Mouse (Mus musculus) liver, postnatal 0 days (tissue): Measurements from ENCODE around the gene Ptger3. TPM values are rescaled to one million over a fixed set of nuclear protein-coding genes. Genes with fewer than 3 reads are reported as not detected.

Experiments
- ATAC-seq: fragments of 200-750 bp; cut with Nextera tagmentation; 2 replicates; pipeline ENCODE4 v1.8.0; 2017; ENCODE audit warnings: mild to moderate bottlenecking, moderate library complexity
- DNase-seq: peaks from one replicate; pipeline ENCODE4 v3.0.0-alpha.2; 2016
- H3K27ac ChIP-seq: fragments of 300-500 bp; sonication (generic); 2 replicates; pipeline ENCODE4 v1.5.1; 2014; ENCODE audit warnings: antibody characterized with exemption, moderate library complexity, mild to moderate bottlenecking, low read depth
- H3K27me3 ChIP-seq: fragments of 300-500 bp; sonication (generic); 2 replicates; pipeline ENCODE4 v1.6.1; 2014; ENCODE audit warnings: low read length, control low read depth, mixed read lengths; ENCODE audit not compliant: insufficient read depth
- H3K36me3 ChIP-seq: fragments of 300-500 bp; sonication (generic); replicated peaks from 2 replicates; pipeline ENCODE4 v1.6.1; 2014; ENCODE audit warnings: mild to moderate bottlenecking, control low read depth, low read length, moderate library complexity, mixed read lengths; ENCODE audit not compliant: insufficient read depth
- H3K4me1 ChIP-seq: fragments of 300-500 bp; sonication (generic); 2 replicates; pipeline ENCODE4 v1.6.1; 2014; ENCODE audit warnings: antibody characterized with exemption, mild to moderate bottlenecking, control low read depth; ENCODE audit not compliant: insufficient read depth
- H3K4me2 ChIP-seq: fragments of 300-500 bp; sonication (generic); 2 replicates; pipeline ENCODE4 v1.6.1; 2014; ENCODE audit warnings: low read depth, mild to moderate bottlenecking, low read length, moderate library complexity, mixed read lengths
- H3K4me3 ChIP-seq: fragments of 300-500 bp; sonication (generic); 2 replicates; pipeline ENCODE4 v1.5.1; 2014; ENCODE audit warnings: low read depth, low read length
- H3K9ac ChIP-seq: fragments of 300-500 bp; sonication (generic); replicated peaks from 2 replicates; pipeline ENCODE4 v1.6.1; 2014; ENCODE audit warnings: mild to moderate bottlenecking, moderate library complexity
- H3K9me3 ChIP-seq: fragments of 300-500 bp; sonication (generic); 2 replicates; pipeline ENCODE4 v1.6.1; 2016; ENCODE audit warnings: mild to moderate bottlenecking, control low read depth, low read length, mixed read lengths
- CTCF ChIP-seq: sonication (generic); IDR thresholded peaks from 2 replicates; pipeline ENCODE4 v1.5.1; 2016; ENCODE audit warnings: antibody characterized with exemption, low read depth
- EP300 ChIP-seq: IDR thresholded peaks from 2 replicates; pipeline ENCODE4 v1.6.1; 2016; ENCODE audit warnings: antibody characterized with exemption, low read depth, mild to moderate bottlenecking
- WGBS: fragments of 180-500 bp; shearing (Covaris S2); extraction: QIAGEN DNeasy Blood & Tissue Kit; methylation state at CpG from one replicate; pipeline ENCODE4 v1.1.7; 2014; ENCODE audit not compliant: insufficient replicate concordance; 5-methylcytosine and 5-hydroxymethylcytosine counted together
- polyA plus RNA-seq: library from polyadenylated mRNA; unstranded; fragments of >200 nt; fragmentation: Nextera tagmentation; extraction: Ambion mirVana; gene quantifications from 2 replicates; pipeline ENCODE4 v1.2.1, GENCODE M21; 2015

Gene Ptger3
- polyA plus RNA-seq, 1 experiment from 2014 or later = 4.7 TPM

GRCm38 (mm10) chr3:157616949-157617348 lies 50.3 kb downstream of the Ptger3 start:
- TF ChIP-seq CTCF = no peak
- no peak for TF ChIP-seq EP300
- Histone ChIP-seq H3K9ac (no peak overlapping the region), H3K36me3 (no peaks in the 10 kb centered on the region), H3K9me3 (no peaks in the 10 kb centered on the region), H3K4me2 (no peak overlapping the region), H3K4me3 (no peak overlapping the region), H3K4me1 (0 out of 2 replicates have a peak, but pooled peaks cover 7% of the 10 kb centered on the region), H3K27ac (no peak overlapping the region), H3K27me3 (no peaks in the 10 kb centered on the region)
- ATAC-seq (no peak), DNase-seq (no peak)

DNA sequence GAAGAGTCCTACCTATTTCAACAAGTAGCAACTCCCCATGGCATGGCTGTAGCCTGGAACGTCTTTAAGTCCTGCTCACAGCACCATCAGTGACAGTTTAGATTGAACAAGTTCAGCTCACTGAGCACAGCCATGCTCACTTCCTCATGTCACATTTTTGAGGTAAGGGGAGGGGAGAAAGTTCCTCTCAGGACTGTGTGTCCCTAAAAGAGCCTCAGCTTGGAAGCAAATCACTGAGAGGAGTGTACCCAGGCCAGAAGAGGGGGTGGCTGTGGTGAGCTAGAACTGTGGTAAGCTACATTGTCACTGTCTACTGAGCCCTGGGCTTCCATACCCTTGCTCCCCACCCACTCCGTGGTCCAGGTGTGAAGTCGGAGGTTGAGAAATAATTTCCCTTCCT lies 60.7 kb downstream of the Ptger3 start:
- no peak overlapping the region for H3K4me3 ChIP-seq
- no peak for DNase-seq
- no peaks in the 10 kb centered on the region for H3K36me3 ChIP-seq
- no peaks in the 10 kb centered on the region for H3K9me3 ChIP-seq
- H3K9ac ChIP-seq = no peak overlapping the region
- 0 out of 2 replicates have a peak, but pooled peaks have one; percentile 23 for ATAC-seq
- no peak overlapping the region for H3K27ac ChIP-seq
- WGBS = 33% methylated on average over 3 of the region's 3 CpGs
- no peaks in the 10 kb centered on the region for H3K27me3 ChIP-seq
- H3K4me1 ChIP-seq = peaks cover 2% of the 10 kb centered on the region; the same call in 1 of the 2 replicates
- peak overlapping the region; percentile 18; the same call in 1 of the 2 replicates for H3K4me2 ChIP-seq
- TF ChIP-seq CTCF (no peak), EP300 (no peak)

DNA sequence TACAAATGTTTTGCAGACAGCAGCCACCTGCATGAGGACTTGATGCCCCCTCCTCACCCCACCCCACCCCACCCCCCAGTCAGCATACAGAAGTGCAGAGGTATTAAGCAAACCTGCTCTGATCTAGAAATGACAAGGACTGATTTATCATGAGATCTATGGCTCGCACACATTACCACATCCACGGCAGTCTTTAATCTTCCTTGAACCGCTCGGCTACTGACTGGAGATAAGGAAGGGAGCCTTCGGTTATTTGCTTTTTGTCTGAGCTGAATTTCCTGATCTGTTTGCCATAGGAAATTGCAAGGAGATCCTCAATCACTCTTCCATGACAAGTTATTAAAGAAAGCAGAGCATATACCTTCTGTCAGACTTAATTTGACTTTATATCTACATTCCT lies 64.0 kb downstream of the Ptger3 start:
- peak; percentile 62 for TF ChIP-seq EP300
- no peak for TF ChIP-seq CTCF
- Histone ChIP-seq H3K27ac (no peak overlapping the region), H3K36me3 (no peaks in the 10 kb centered on the region), H3K4me3 (no peak overlapping the region), H3K4me1 (peaks cover 2% of the 10 kb centered on the region; the same call in 1 of the 2 replicates), H3K4me2 (no peak overlapping the region), H3K9ac (no peak overlapping the region), H3K9me3 (no peaks in the 10 kb centered on the region), H3K27me3 (no peaks in the 10 kb centered on the region)
- DNase-seq = no peak
- 29% methylated on average over 5 of the region's 5 CpGs for WGBS
- ATAC-seq = no peak

DNA sequence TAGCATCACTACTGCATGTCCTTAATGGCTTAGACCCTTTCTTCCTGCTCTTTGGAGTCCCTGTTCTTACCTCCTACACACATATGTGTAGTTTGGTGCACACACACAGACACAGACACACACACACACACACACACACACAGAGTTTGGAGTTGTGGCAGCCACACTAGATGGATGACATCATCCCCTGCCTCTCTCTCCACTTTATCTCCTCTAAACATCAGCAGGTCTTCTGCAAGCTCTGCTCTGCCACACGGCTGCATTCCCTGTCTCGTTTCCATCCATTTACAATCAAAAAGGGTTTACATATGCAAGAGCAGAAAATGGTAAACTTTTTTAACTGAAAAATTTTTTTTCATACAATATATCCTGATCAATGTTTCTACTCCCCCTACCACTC lies 64.7 kb downstream of the Ptger3 start:
- 21% methylated on average over 2 of the region's 2 CpGs for WGBS
- Histone ChIP-seq H3K27ac (no peak overlapping the region), H3K4me1 (peaks cover 7% of the 10 kb centered on the region; the same call in 1 of the 2 replicates), H3K36me3 (no peaks in the 10 kb centered on the region), H3K4me3 (no peak overlapping the region), H3K27me3 (no peaks in the 10 kb centered on the region), H3K9ac (no peak overlapping the region), H3K4me2 (no peak overlapping the region), H3K9me3 (no peaks in the 10 kb centered on the region)
- no peak for ATAC-seq
- TF ChIP-seq EP300 (no peak), CTCF (no peak)
- no peak for DNase-seq

DNA sequence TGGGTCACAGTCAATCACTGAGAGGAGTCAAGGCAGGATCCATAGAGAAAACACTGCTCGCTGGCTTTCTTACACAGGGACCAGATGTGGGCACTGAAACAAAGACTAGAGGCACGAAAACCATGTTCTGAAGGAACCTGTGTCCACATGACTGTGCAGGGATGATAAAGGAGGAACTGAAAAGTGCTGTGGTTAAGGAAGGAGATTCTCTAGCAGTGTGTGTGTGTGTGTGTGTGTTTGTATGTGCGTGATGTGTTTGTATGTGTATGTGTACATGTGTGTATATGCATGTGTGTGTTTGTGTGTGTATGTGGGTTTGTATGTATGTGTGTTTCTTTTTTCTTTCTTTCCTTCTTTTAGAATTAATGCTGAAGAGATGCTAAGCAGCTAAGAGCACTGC lies 67.7 kb downstream of the Ptger3 start:
- no peak for TF ChIP-seq CTCF
- no peak for TF ChIP-seq EP300
- H3K4me2 ChIP-seq = no peak overlapping the region
- ATAC-seq (no peak), DNase-seq (no peak)
- no peaks in the 10 kb centered on the region for H3K36me3 ChIP-seq
- H3K4me3 ChIP-seq = no peak overlapping the region
- WGBS = 50% methylated on average over 3 of the region's 3 CpGs
- no peak overlapping the region for H3K9ac ChIP-seq
- 0 out of 2 replicates have a peak, but pooled peaks cover 9% of the 10 kb centered on the region for H3K4me1 ChIP-seq
- H3K27ac ChIP-seq = no peak overlapping the region
- H3K9me3 ChIP-seq = no peaks in the 10 kb centered on the region
- H3K27me3 ChIP-seq = no peaks in the 10 kb centered on the region

DNA sequence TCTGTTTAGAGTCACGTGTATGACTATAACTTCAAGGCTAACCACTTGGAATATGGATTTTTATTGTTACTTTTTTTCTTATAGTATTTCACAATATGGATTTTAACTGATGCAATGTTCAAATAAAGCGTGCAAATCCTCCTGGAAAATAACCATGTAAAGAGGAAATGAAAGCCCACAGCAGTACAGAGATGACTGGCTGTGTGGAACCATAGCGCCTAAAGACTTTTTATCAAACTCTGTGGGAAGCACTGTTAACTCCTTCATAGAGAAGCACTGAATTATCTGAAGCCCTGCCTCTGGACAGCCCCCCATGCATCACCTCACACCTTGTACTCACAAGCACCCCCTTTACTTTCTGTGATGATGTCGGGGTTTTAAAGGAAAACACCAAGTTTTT lies 69.0 kb downstream of the Ptger3 start:
- 0 out of 2 replicates have a peak, but pooled peaks cover 9% of the 10 kb centered on the region for H3K4me1 ChIP-seq
- H3K4me3 ChIP-seq = no peak overlapping the region
- 68% methylated on average over 4 of the region's 4 CpGs for WGBS
- no peak overlapping the region for H3K9ac ChIP-seq
- no peak overlapping the region for H3K27ac ChIP-seq
- H3K9me3 ChIP-seq = no peaks in the 10 kb centered on the region
- ATAC-seq (no peak), DNase-seq (no peak)
- H3K36me3 ChIP-seq = no peaks in the 10 kb centered on the region
- no peak overlapping the region for H3K4me2 ChIP-seq
- no peak for TF ChIP-seq EP300
- no peak for TF ChIP-seq CTCF
- no peaks in the 10 kb centered on the region for H3K27me3 ChIP-seq

GRCm38 (mm10) chr3:157636887-157637286 lies 70.2 kb downstream of the Ptger3 start:
- H3K4me1 ChIP-seq = 0 out of 2 replicates have a peak, but pooled peaks cover 9% of the 10 kb centered on the region
- no peak for DNase-seq
- TF ChIP-seq CTCF = no peak
- peak; percentile 97 for TF ChIP-seq EP300
- H3K9ac ChIP-seq = no peak overlapping the region
- H3K27ac ChIP-seq = peak overlapping the region; percentile 44; the same call in 1 of the 2 replicates
- H3K27me3 ChIP-seq = no peaks in the 10 kb centered on the region
- peak; percentile 87 for ATAC-seq
- no peaks in the 10 kb centered on the region for H3K9me3 ChIP-seq
- no peak overlapping the region for H3K4me3 ChIP-seq
- peak overlapping the region; percentile 14; the same call in 1 of the 2 replicates for H3K4me2 ChIP-seq
- no peaks in the 10 kb centered on the region for H3K36me3 ChIP-seq
